In genomic region chr13:21903500-21903899, GRCm38 (mm10) we compare ENCODE assay signal across 15 mouse cellular contexts. TPM values are rescaled to one million over a fixed set of nuclear protein-coding genes. Genes with fewer than 3 reads are reported as not detected.
DNase-seq lines count a peak whose midpoint lies in the region; ATAC-seq and TF ChIP-seq lines count a peak whose summit lies in the region.
"Had no signal": no experiment of that assay in that cellular context is flagged by ENCODE, and none has a peak within 500 bp of the region (broad histone marks: within the 10 kb centered on the region; RNA-seq: fewer than 3 reads in every experiment).

No protein-coding gene starts in this region.

- H3K9me3 ChIP-seq in hindbrain, embryonic 16.5 days (ENCODE audit: control insufficient read depth, low read length): no peaks in the 10 kb centered on the region
- H3K9me3 ChIP-seq in hindbrain, embryonic 13.5 days: no peaks in the 10 kb centered on the region
- no peaks in the 10 kb centered on the region for H3K9me3 ChIP-seq in midbrain, postnatal 0 days (ENCODE audit: low read length)
- no peaks in the 10 kb centered on the region for H3K9me3 ChIP-seq in midbrain, embryonic 15.5 days
- no peaks in the 10 kb centered on the region for H3K9me3 ChIP-seq in limb, embryonic 15.5 days
- H3K9me3 ChIP-seq: forebrain, embryonic 12.5 days; heart, embryonic 13.5 days had no signal

- WGBS in hindbrain, embryonic 16.5 days: 41% methylated on average over 3 of the region's 3 CpGs
- 64% methylated on average over 3 of the region's 3 CpGs for WGBS in hindbrain, embryonic 13.5 days
- WGBS in midbrain, postnatal 0 days: 56% methylated on average over 3 of the region's 3 CpGs
- 55% methylated on average over 3 of the region's 3 CpGs for WGBS in midbrain, embryonic 15.5 days
- WGBS in limb, embryonic 15.5 days: 47% methylated on average over 3 of the region's 3 CpGs

- H3K4me3 ChIP-seq in hindbrain, embryonic 16.5 days (ENCODE audit: low read length): no peak overlapping the region
- H3K4me3 ChIP-seq in hindbrain, embryonic 13.5 days: no peak overlapping the region
- no peak overlapping the region for H3K4me3 ChIP-seq in midbrain, postnatal 0 days (ENCODE audit: low read depth, low read length)
- H3K4me3 ChIP-seq in midbrain, embryonic 15.5 days: no peak overlapping the region
- no peak overlapping the region for H3K4me3 ChIP-seq in limb, embryonic 15.5 days
- H3K4me3 ChIP-seq: forebrain, embryonic 12.5 days; heart, embryonic 13.5 days had no signal

- no peak for TF ChIP-seq POLR2A in brain, embryonic 14.5 days (IDR thresholded peaks at IDR 0.05; ENCODE audit: borderline replicate concordance, extremely low read depth, insufficient read depth, insufficient read length, poor library complexity, severe bottlenecking)

- no peak overlapping the region for H3K9ac ChIP-seq in hindbrain, embryonic 16.5 days (ENCODE audit: low read depth, low read length)
- H3K9ac ChIP-seq in hindbrain, embryonic 13.5 days: no peak overlapping the region
- H3K9ac ChIP-seq in midbrain, postnatal 0 days (replicated peaks; ENCODE audit: low read length, poor library complexity, severe bottlenecking): no peak overlapping the region
- H3K9ac ChIP-seq in midbrain, embryonic 15.5 days: no peak overlapping the region
- H3K9ac ChIP-seq in limb, embryonic 15.5 days: no peak overlapping the region
- H3K9ac ChIP-seq: forebrain, embryonic 12.5 days; heart, embryonic 13.5 days had no signal

- H3K4me1 ChIP-seq in hindbrain, embryonic 16.5 days (ENCODE audit: control insufficient read depth, insufficient read depth, low read depth, low read length): no peaks in the 10 kb centered on the region
- no peaks in the 10 kb centered on the region for H3K4me1 ChIP-seq in hindbrain, embryonic 13.5 days (replicated peaks)
- no peaks in the 10 kb centered on the region for H3K4me1 ChIP-seq in midbrain, postnatal 0 days (ENCODE audit: insufficient read depth, low read length)
- peaks cover under 1% of the 10 kb centered on the region; the same call in 1 of the 2 replicates for H3K4me1 ChIP-seq in midbrain, embryonic 15.5 days
- H3K4me1 ChIP-seq in limb, embryonic 15.5 days: 0 out of 2 replicates have a peak, but pooled peaks cover 3% of the 10 kb centered on the region

- TF ChIP-seq CTCF in midbrain, postnatal 0 days (IDR thresholded peaks at IDR 0.05): no peak
- TF ChIP-seq CTCF in brain, embryonic 14.5 days (IDR thresholded peaks at IDR 0.05; ENCODE audit: borderline replicate concordance, extremely low read depth, insufficient read depth, insufficient read length): no peak

- H3K27ac ChIP-seq in hindbrain, embryonic 16.5 days (ENCODE audit: low read depth, low read length): no peak overlapping the region
- no peak overlapping the region for H3K27ac ChIP-seq in hindbrain, embryonic 13.5 days
- no peak overlapping the region for H3K27ac ChIP-seq in midbrain, postnatal 0 days (ENCODE audit: low read depth, low read length)
- H3K27ac ChIP-seq in midbrain, embryonic 15.5 days: no peak overlapping the region
- H3K27ac ChIP-seq in limb, embryonic 15.5 days: 0 out of 2 replicates have a peak overlapping the region, but pooled peaks have one; percentile 24
- H3K27ac ChIP-seq: forebrain, embryonic 12.5 days; heart, embryonic 13.5 days had no signal

- ATAC-seq in hindbrain, embryonic 16.5 days: peak; percentile 48; the same call in 1 of the 2 replicates
- ATAC-seq in hindbrain, embryonic 13.5 days (ENCODE audit: low FRiP score): no peak
- ATAC-seq in midbrain, postnatal 0 days (ENCODE audit: low FRiP score): no peak
- no peak for ATAC-seq in midbrain, embryonic 15.5 days (replicated peaks)
- no peak for ATAC-seq in limb, embryonic 15.5 days (ENCODE audit: insufficient number of reproducible peaks, low FRiP score, low TSS enrichment, low read depth)
- ATAC-seq: forebrain, embryonic 16.5 days had no signal

- peaks cover 7% of the 10 kb centered on the region for H3K27me3 ChIP-seq in hindbrain, embryonic 16.5 days (replicated peaks; ENCODE audit: control insufficient read depth, insufficient read depth, low read length)
- peaks cover 27% of the 10 kb centered on the region; the same call in 1 of the 2 replicates for H3K27me3 ChIP-seq in hindbrain, embryonic 13.5 days
- H3K27me3 ChIP-seq in midbrain, postnatal 0 days (ENCODE audit: insufficient read depth, low read length): no peaks in the 10 kb centered on the region
- 0 out of 2 replicates have a peak, but pooled peaks cover 14% of the 10 kb centered on the region for H3K27me3 ChIP-seq in midbrain, embryonic 15.5 days (replicated peaks)
- peaks cover 5% of the 10 kb centered on the region; the same call in 1 of the 2 replicates for H3K27me3 ChIP-seq in limb, embryonic 15.5 days
- H3K27me3 ChIP-seq: forebrain, embryonic 12.5 days; heart, embryonic 13.5 days had no signal

- H3K4me2 ChIP-seq in hindbrain, embryonic 16.5 days (ENCODE audit: low read length): no peak overlapping the region
- no peak overlapping the region for H3K4me2 ChIP-seq in hindbrain, embryonic 13.5 days
- H3K4me2 ChIP-seq in midbrain, postnatal 0 days (ENCODE audit: low read depth, low read length, poor library complexity, severe bottlenecking): no peak overlapping the region
- no peak overlapping the region for H3K4me2 ChIP-seq in midbrain, embryonic 15.5 days
- no peak overlapping the region for H3K4me2 ChIP-seq in limb, embryonic 15.5 days
- H3K4me2 ChIP-seq: forebrain, embryonic 12.5 days; heart, embryonic 13.5 days had no signal

- H3K36me3 ChIP-seq in hindbrain, embryonic 16.5 days (ENCODE audit: control insufficient read depth, insufficient read depth, low read length): no peaks in the 10 kb centered on the region
- H3K36me3 ChIP-seq in hindbrain, embryonic 13.5 days: no peaks in the 10 kb centered on the region
- H3K36me3 ChIP-seq in midbrain, postnatal 0 days (ENCODE audit: insufficient read depth, low read length): no peaks in the 10 kb centered on the region
- H3K36me3 ChIP-seq in midbrain, embryonic 15.5 days (replicated peaks): no peaks in the 10 kb centered on the region
- no peaks in the 10 kb centered on the region for H3K36me3 ChIP-seq in limb, embryonic 15.5 days
- H3K36me3 ChIP-seq: forebrain, embryonic 12.5 days; heart, embryonic 13.5 days had no signal

- peak; percentile 37 for DNase-seq in midbrain, postnatal 0 days (ENCODE audit: low spot score)
- peak; percentile 17 for DNase-seq in brain, embryonic 14.5 days (ENCODE audit: low read depth)
- DNase-seq in layer of hippocampus, adult 18-20 months (ENCODE audit: low spot score in 2 of 2): no peak
- DNase-seq: adrenal gland, adult 2 months; adrenal gland, postnatal 25 days; cerebellum, adult 2 months; gastrocnemius, postnatal 14 days; heart, postnatal 36 days had no signal

RNA-seq across cellular contexts. Expression of gene Zfp184, which starts 41.4 kb away (rescaled TPM):
- polyA plus RNA-seq in hindbrain, embryonic 16.5 days (2015; fragmentation: Nextera tagmentation; extraction: Ambion mirVana): 10.6 and 12.4 TPM in 2 replicates
- 16.8 and 19.9 TPM in 2 replicates for polyA plus RNA-seq in hindbrain, embryonic 13.5 days (2015; fragmentation: Nextera tagmentation; extraction: Ambion mirVana)
- 8.1 and 9.8 TPM in 2 replicates for total RNA-seq in midbrain, postnatal 0 days (2014; rRNA removed)
- polyA plus RNA-seq in midbrain, postnatal 0 days (2015; fragmentation: Nextera tagmentation; extraction: Ambion mirVana): 7.5 and 8.4 TPM in 2 replicates
- 14.0 TPM in 2 replicates for polyA plus RNA-seq in midbrain, embryonic 15.5 days (2015; fragmentation: Nextera tagmentation; extraction: Ambion mirVana)
- polyA plus RNA-seq in brain, embryonic 14.5 days (2012; rRNA removed): 14.5 and 14.9 TPM in 2 replicates
- 7.8 and 8.8 TPM in 2 replicates for polyA plus RNA-seq in limb, embryonic 15.5 days (2015; fragmentation: Nextera tagmentation; extraction: Ambion mirVana)
- total RNA-seq in layer of hippocampus, adult 18-20 months (2021): 1 to 10 TPM; 2.5 to 2.9 TPM

Comparison
In these comparisons a context has a peak if more than half of its experiments do, and no peak if none do; other contexts are left out.
1. DNase-seq: peak in midbrain, postnatal 0 days (single experiment) and brain, embryonic 14.5 days (single experiment); none in layer of hippocampus, adult 18-20 months (0 of 2).